In genomic region chr13:63901303-63901713, GRCm38 (mm10) we compare ENCODE assay signal across 8 mouse cellular contexts.
DNase-seq lines count a peak whose midpoint lies in the region; ATAC-seq lines count a peak whose summit lies in the region.

No protein-coding gene starts in this region.

- peak; percentile 20 for DNase-seq in adrenal gland, adult 8-10 months
- DNase-seq in cerebellum, postnatal 25 days: peak; percentile 67 to 75
- peak; percentile 61 to 66 for DNase-seq in frontal cortex, postnatal 10 days (ENCODE audit: low spot score in 2 of 2)
- DNase-seq in left cerebral cortex, adult 18-20 months (ENCODE audit: low spot score in 2 of 2): peak; percentile 73 to 82
- peak; percentile 64 for DNase-seq in lung, postnatal 36 days
- peak; percentile 38 for DNase-seq in retina, postnatal 7 days (ENCODE audit: low read depth, low spot score)

- peak; percentile 51 to 67 for ATAC-seq in hematopoietic stem cell, adult 5-6 weeks (replicated peaks in 1 of 2; ENCODE audit: insufficient read depth in 1 of 2, low FRiP score in 2 of 2, low TSS enrichment in 1 of 2, low read depth in 1 of 2, poor library complexity in 2 of 2, severe bottlenecking in 2 of 2)
- no peak for ATAC-seq in activated CD4-positive, CD25-positive, alpha-beta regulatory T cell, adult 4 months

Comparison
In these comparisons a context has a peak if more than half of its experiments do, and no peak if none do; other contexts are left out.
1. DNase-seq: peak in every context shown above with its lines; median percentile 78 in left cerebral cortex, adult 18-20 months; 71 in cerebellum, postnatal 25 days; 64 in lung, postnatal 36 days; 64 in frontal cortex, postnatal 10 days; 38 in retina, postnatal 7 days; 20 in adrenal gland, adult 8-10 months.